Mouse (Mus musculus) megakaryocyte, embryonic 14.5 days (primary cell): ENCODE results near the gene Hoxb13.

Experiments used
- FLI1 ChIP-seq: IDR thresholded peaks from 2 replicates; pipeline ENCODE4 v1.6.1; 2012; ENCODE audit warnings: low read length, inconsistent platforms, mixed read lengths
- GATA1 ChIP-seq: IDR thresholded peaks from 3 replicates; pipeline ENCODE4 v1.6.1; 2012; ENCODE audit warnings: mixed read lengths, low read length, inconsistent platforms, borderline replicate concordance

GRCm38 (mm10) chr11:96171601-96172000, 22.5 kb upstream of the Hoxb13 start:
- TF ChIP-seq GATA1 (no peak), FLI1 (no peak)
